Mouse (Mus musculus) ES-Bruce4 (cell line): ENCODE data around the gene Ube2h. TPM values are rescaled to one million over a fixed set of nuclear protein-coding genes. Genes with fewer than 3 reads are reported as not detected.

ENCODE experiments used
- H3K27ac ChIP-seq: 2 replicates; pipeline ENCODE4 v1.5.1; 2012; ENCODE audit warnings: low read length, inconsistent platforms; ENCODE audit not compliant: insufficient read depth
- H3K27me3 ChIP-seq: 2 replicates; pipeline ENCODE4 v1.6.1; 2012; ENCODE audit warnings: mild to moderate bottlenecking, low read length, inconsistent platforms; ENCODE audit not compliant: control insufficient read depth, poor library complexity, insufficient read depth, severe bottlenecking
- H3K36me3 ChIP-seq: 2 replicates; pipeline ENCODE4 v1.6.1; 2012; ENCODE audit warnings: inconsistent platforms, mild to moderate bottlenecking, low read length, moderate library complexity; ENCODE audit not compliant: control insufficient read depth, poor library complexity, insufficient read depth, severe bottlenecking
- H3K4me1 ChIP-seq: one replicate; pipeline ENCODE4 v1.8.1; 2011; ENCODE audit warnings: low read length; ENCODE audit not compliant: control insufficient read depth, insufficient read depth
- H3K4me3 ChIP-seq: 2 replicates; pipeline ENCODE4 v1.5.1; 2011; ENCODE audit warnings: low read depth, mild to moderate bottlenecking, low read length
- H3K9ac ChIP-seq: 2 replicates; pipeline ENCODE4 v1.6.1; 2012; ENCODE audit warnings: low read depth, mild to moderate bottlenecking, inconsistent platforms; ENCODE audit not compliant: poor library complexity, severe bottlenecking
- H3K9me3 ChIP-seq: replicated peaks from 2 replicates; pipeline ENCODE4 v1.6.1; 2012; ENCODE audit warnings: mild to moderate bottlenecking, low read length, inconsistent platforms; ENCODE audit not compliant: control insufficient read depth, poor library complexity, insufficient read depth, severe bottlenecking
- CTCF ChIP-seq: IDR thresholded peaks from one replicate; pipeline ENCODE4 v1.8.1; 2011; ENCODE audit warnings: low read depth, low read length
- EP300 ChIP-seq: IDR thresholded peaks from 2 replicates; pipeline ENCODE4 v1.6.1; 2011; ENCODE audit warnings: low read depth, low read length; ENCODE audit not compliant: insufficient read depth
- POLR2A ChIP-seq: IDR thresholded peaks from one replicate; pipeline ENCODE4 v1.8.1; 2011; ENCODE audit warnings: low read length; ENCODE audit not compliant: insufficient read depth
- polyA plus RNA-seq: library from polyadenylated mRNA; stranded (reverse); fragments of >200 nt; gene quantifications from 2 replicates; pipeline ENCODE4 v1.2.4, GENCODE M21; 2011; ENCODE audit warnings: low read depth; ENCODE audit not compliant: missing spikeins, insufficient read depth, insufficient read length

Gene Ube2h
- polyA plus RNA-seq, 1 experiment, result 64.6 TPM

- TF ChIP-seq POLR2A (no peak), EP300 (no peak), CTCF (no peak)
- no peaks in the 10 kb centered on the region for H3K9me3 ChIP-seq
- H3K27me3 ChIP-seq, result no peaks in the 10 kb centered on the region
- H3K4me1 ChIP-seq, result no peaks in the 10 kb centered on the region
- peaks cover 3% of the 10 kb centered on the region; the same call in 1 of the 2 replicates for H3K36me3 ChIP-seq
- no peak overlapping the region for H3K4me3 ChIP-seq
- no peak overlapping the region for H3K27ac ChIP-seq
- H3K9ac ChIP-seq, result no peak overlapping the region
Observed at GRCm38 (mm10) chr6:30252271-30253010, 51.9 kb downstream of the Ube2h start.

GRCm38 (mm10) chr6:30248708-30249107 is 55.6 kb downstream of the Ube2h start:
- no peak overlapping the region for H3K4me3 ChIP-seq
- no peaks in the 10 kb centered on the region for H3K9me3 ChIP-seq
- H3K27ac ChIP-seq, result no peak overlapping the region
- TF ChIP-seq POLR2A, result no peak
- no peak for TF ChIP-seq EP300
- TF ChIP-seq CTCF, result no peak
- no peaks in the 10 kb centered on the region for H3K4me1 ChIP-seq
- H3K9ac ChIP-seq, result no peak overlapping the region
- H3K36me3 ChIP-seq, result peaks cover 3% of the 10 kb centered on the region; the same call in 1 of the 2 replicates
- no peaks in the 10 kb centered on the region for H3K27me3 ChIP-seq

DNA sequence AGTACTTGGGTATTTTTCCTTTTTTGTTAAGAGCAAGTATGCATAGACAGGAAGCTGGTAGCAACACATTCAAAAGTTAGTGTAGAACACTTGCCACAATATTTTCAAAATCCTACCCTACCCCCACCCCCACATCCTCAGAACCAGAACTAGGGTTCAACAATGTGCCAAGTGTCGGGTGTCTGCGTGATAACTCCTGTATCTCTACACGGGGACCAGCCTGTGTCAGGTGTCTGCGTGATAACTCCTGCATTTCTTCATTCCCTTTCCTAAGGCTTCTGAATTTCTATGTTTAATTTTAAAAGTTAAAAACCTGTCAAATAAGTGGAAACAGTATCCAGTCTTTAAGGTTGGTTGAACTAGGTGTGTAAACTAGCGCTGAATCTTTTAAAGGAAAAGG is 58.4 kb downstream of the Ube2h start:
- H3K9ac ChIP-seq, result no peak overlapping the region
- H3K4me1 ChIP-seq, result no peaks in the 10 kb centered on the region
- no peaks in the 10 kb centered on the region for H3K27me3 ChIP-seq
- TF ChIP-seq EP300 (no peak), CTCF (no peak), POLR2A (no peak)
- no peaks in the 10 kb centered on the region for H3K9me3 ChIP-seq
- no peak overlapping the region for H3K27ac ChIP-seq
- no peak overlapping the region for H3K4me3 ChIP-seq
- H3K36me3 ChIP-seq, result no peaks in the 10 kb centered on the region

GRCm38 (mm10) chr6:30245397-30245796 is 58.9 kb downstream of the Ube2h start:
- no peak for TF ChIP-seq POLR2A
- TF ChIP-seq CTCF, result no peak
- TF ChIP-seq EP300, result no peak
- no peaks in the 10 kb centered on the region for H3K9me3 ChIP-seq
- no peaks in the 10 kb centered on the region for H3K36me3 ChIP-seq
- H3K27me3 ChIP-seq, result no peaks in the 10 kb centered on the region
- no peak overlapping the region for H3K4me3 ChIP-seq
- H3K9ac ChIP-seq, result no peak overlapping the region
- no peaks in the 10 kb centered on the region for H3K4me1 ChIP-seq
- H3K27ac ChIP-seq, result no peak overlapping the region

GRCm38 (mm10) chr6:30243347-30244007 is 60.9 kb downstream of the Ube2h start:
- Histone ChIP-seq H3K9me3 (no peaks in the 10 kb centered on the region), H3K4me3 (no peak overlapping the region), H3K9ac (no peak overlapping the region), H3K36me3 (0 out of 2 replicates have a peak, but pooled peaks cover 2% of the 10 kb centered on the region), H3K27me3 (no peaks in the 10 kb centered on the region), H3K27ac (no peak overlapping the region), H3K4me1 (no peaks in the 10 kb centered on the region)
- TF ChIP-seq POLR2A (no peak), CTCF (no peak), EP300 (no peak)

DNA sequence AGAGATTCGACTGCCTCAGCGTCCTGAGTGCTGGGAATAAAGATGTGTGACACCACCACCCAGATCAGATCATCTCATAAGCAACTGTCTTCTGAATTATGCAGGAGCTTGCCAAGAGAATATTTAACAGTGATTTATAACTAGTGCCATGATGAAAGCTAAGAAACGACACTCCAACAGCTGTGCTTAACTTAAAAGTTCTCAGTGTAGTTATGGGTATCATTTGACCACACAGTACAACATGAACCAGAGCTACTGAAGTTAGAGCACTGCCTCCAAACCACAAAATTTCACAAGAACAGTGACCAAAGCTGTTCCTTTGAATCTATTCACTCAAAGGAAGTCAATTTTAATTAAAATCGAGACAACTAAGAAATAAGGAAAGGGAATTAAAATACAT is 61.4 kb downstream of the Ube2h start:
- Histone ChIP-seq H3K9me3 (no peaks in the 10 kb centered on the region), H3K27ac (no peak overlapping the region)
- TF ChIP-seq EP300 (no peak), POLR2A (no peak), CTCF (no peak)

More for the DNA sequence above, 61.4 kb downstream of the Ube2h start:
- no peaks in the 10 kb centered on the region for H3K27me3 ChIP-seq
- H3K4me3 ChIP-seq, result no peak overlapping the region
- H3K9ac ChIP-seq, result no peak overlapping the region
- 0 out of 2 replicates have a peak, but pooled peaks cover 2% of the 10 kb centered on the region for H3K36me3 ChIP-seq
- H3K4me1 ChIP-seq, result no peaks in the 10 kb centered on the region
